Mouse (Mus musculus) midbrain, embryonic 13.5 days (tissue): ENCODE data around the gene Ero1lb. TPM values are rescaled to one million over a fixed set of nuclear protein-coding genes. Genes with fewer than 3 reads are reported as not detected.
"Not testable (repeated sequence)": the region's sequence is repeated elsewhere in the genome, so short reads cannot be mapped to it uniquely, and the experiment has no call there.

Experiments
- ATAC-seq: fragments of 200-750 bp; cut with Nextera tagmentation; 2 replicates; pipeline ENCODE4 v1.8.0; 2017; ENCODE audit warnings: mild to moderate bottlenecking, moderate TSS enrichment, moderate library complexity
- H3K27ac ChIP-seq: fragments of 300-500 bp; sonication (generic); 2 replicates; pipeline ENCODE4 v1.5.1; 2015; ENCODE audit warnings: inconsistent platforms, mild to moderate bottlenecking, moderate library complexity
- H3K27me3 ChIP-seq: fragments of 300-500 bp; sonication (generic); 2 replicates; pipeline ENCODE4 v1.6.1; 2015; ENCODE audit warnings: mild to moderate bottlenecking, inconsistent platforms
- H3K36me3 ChIP-seq: fragments of 300-500 bp; sonication (generic); 2 replicates; pipeline ENCODE4 v1.6.1; 2015; ENCODE audit warnings: mild to moderate bottlenecking, inconsistent platforms
- H3K4me1 ChIP-seq: fragments of 300-500 bp; sonication (generic); replicated peaks from 2 replicates; pipeline ENCODE4 v1.6.1; 2015; ENCODE audit warnings: inconsistent platforms
- H3K4me2 ChIP-seq: fragments of 300-500 bp; sonication (generic); replicated peaks from 2 replicates; pipeline ENCODE4 v1.6.1; 2015; ENCODE audit warnings: moderate library complexity, mild to moderate bottlenecking, inconsistent platforms
- H3K4me3 ChIP-seq: fragments of 300-500 bp; sonication (generic); replicated peaks from 2 replicates; pipeline ENCODE4 v1.5.1; 2015; ENCODE audit warnings: mild to moderate bottlenecking, inconsistent platforms
- H3K9ac ChIP-seq: fragments of 300-500 bp; sonication (generic); replicated peaks from 2 replicates; pipeline ENCODE4 v1.6.1; 2015; ENCODE audit warnings: mild to moderate bottlenecking, inconsistent platforms
- H3K9me3 ChIP-seq: fragments of 300-500 bp; sonication (generic); 2 replicates; pipeline ENCODE4 v1.6.1; 2016; ENCODE audit warnings: mild to moderate bottlenecking, inconsistent platforms
- WGBS: fragments of 180-500 bp; shearing (Covaris S2); methylation state at CpG from one replicate; pipeline ENCODE4 v1.1.7; 2015; 5-methylcytosine and 5-hydroxymethylcytosine counted together
- polyA plus RNA-seq: library from polyadenylated mRNA; unstranded; fragments of >200 nt; fragmentation: Nextera tagmentation; extraction: Ambion mirVana; gene quantifications from 2 replicates; pipeline ENCODE4 v1.2.1, GENCODE M21; 2015

The Ero1lb gene
- polyA plus RNA-seq, 1 experiment from 2014 or later = 16.6 TPM

DNA sequence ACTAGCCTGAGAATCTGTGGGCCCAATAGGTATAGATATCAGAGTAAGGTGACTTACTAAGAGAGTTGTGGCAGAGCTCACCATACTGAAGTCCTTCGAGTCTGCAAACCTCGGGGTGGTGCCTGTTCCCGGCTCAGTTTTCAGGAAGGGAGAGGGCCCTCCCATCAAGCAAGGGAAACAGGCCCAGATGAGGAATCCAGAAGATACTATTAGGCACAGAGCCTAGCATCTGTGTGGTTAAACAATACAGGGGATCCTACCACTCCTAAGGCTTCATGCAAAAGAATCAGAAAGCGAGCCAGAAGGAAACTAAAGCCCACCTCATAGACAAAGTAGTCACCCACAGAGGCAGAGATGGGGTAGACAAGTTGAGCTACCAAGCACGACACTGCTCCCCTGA is 81.0 kb downstream of the Ero1lb start:
- H3K4me1 ChIP-seq, H3K9ac ChIP-seq, H3K9me3 ChIP-seq, H3K36me3 ChIP-seq, H3K27me3 ChIP-seq, ATAC-seq, H3K4me2 ChIP-seq, H3K4me3 ChIP-seq, H3K27ac ChIP-seq: not testable (repeated sequence)
- WGBS = 84% methylated on average over 5 of the region's 5 CpGs

DNA sequence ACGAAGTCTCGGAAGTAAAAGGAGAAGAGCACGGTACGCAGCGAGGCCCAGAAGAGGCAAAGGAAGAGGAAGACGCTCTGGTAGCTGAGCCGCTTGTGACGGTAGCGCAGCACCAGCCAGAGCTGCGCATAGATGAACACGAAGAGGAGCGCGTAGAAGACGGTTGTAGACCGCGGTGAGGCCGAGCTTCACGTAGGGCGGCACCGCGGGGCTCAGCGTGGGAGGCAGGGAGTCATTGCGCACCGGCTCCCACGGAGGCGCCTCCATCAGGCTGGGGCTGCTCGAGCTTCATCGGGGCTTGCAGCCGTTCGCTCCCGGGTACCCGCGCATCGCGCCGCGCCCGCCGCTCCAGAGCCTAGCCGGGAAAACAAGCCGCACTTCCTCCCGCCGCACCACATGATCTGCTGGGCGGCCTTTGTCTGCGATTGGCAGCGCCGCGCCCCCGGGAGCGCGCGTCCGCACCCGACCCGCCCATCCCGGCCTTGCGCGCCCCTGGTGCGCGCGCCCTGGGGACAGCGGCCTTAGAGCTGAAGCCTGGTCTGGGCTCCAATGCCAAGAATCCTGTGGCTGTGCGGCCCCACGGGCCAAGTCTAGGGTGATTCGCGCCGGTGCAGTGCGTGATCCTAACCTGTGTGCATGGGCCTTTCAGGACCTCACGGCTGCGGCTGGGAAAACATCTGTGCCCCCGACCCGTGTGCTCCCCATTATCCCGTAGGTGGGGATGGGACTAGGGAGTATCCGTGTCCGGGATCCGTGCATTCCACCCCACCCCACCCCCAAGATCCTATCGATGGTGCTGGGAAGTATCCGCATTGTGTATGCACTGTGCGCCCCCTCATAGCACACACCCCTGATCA is 84.6 kb downstream of the Ero1lb start:
- Histone ChIP-seq H3K9ac (peak overlapping the region; percentile 63), H3K4me2 (peak overlapping the region; percentile 51), H3K4me3 (peak overlapping the region; percentile 44), H3K27ac (peak overlapping the region; percentile 79)
- H3K9me3 ChIP-seq, H3K4me1 ChIP-seq, H3K27me3 ChIP-seq, H3K36me3 ChIP-seq: not testable (repeated sequence)
- under 1% methylated on average over 43 of the region's 79 CpGs for WGBS
- ATAC-seq = peak; percentile 91

DNA sequence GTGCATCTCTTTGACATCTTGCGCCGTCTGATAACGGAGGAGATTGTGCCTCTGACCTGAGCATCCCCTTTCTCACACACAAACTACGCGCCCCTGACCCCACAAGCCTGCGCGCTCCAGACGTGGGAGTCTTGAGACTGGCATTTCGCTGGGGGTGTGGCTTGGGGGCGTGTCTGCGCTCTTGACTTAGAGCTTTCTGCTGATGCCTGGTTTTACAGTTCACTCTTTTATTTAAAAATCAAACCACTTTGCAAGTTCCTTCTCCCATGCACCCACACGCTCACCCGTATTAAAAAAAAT is 85.2 kb downstream of the Ero1lb start:
- not testable (repeated sequence) for H3K4me1 ChIP-seq, H3K27ac ChIP-seq, H3K9me3 ChIP-seq, H3K36me3 ChIP-seq, ATAC-seq, H3K27me3 ChIP-seq
- WGBS = 0% methylated on average over 13 of the region's 13 CpGs
- Histone ChIP-seq H3K9ac (peak overlapping the region; percentile 46; the same call in 1 of the 2 replicates), H3K4me2 (peak overlapping the region; percentile 51), H3K4me3 (peak overlapping the region; percentile 44)

Other genes starting within 250 kb of the Ero1lb start
- gene Actn2, start 225.1 kb upstream of the Ero1lb start, polyA plus RNA-seq = 1.1 and 1.7 TPM in 2 replicates
- 15.7 and 18.6 TPM in 2 replicates for gene Heatr1, start 170.8 kb upstream of the Ero1lb start, polyA plus RNA-seq
- gene Lgals8, start 100.9 kb upstream of the Ero1lb start, polyA plus RNA-seq = 15.1 and 15.7 TPM in 2 replicates
- gene Edaradd, start 45.4 kb upstream of the Ero1lb start, polyA plus RNA-seq = 1.3 TPM in 2 replicates
- gene Prl2c3, start 234.2 kb downstream of the Ero1lb start, polyA plus RNA-seq = not detected in 2 replicates